Mouse (Mus musculus): ENCODE measurements around the gene Luc7l. TPM values are rescaled to one million over a fixed set of nuclear protein-coding genes. Genes with fewer than 3 reads are reported as not detected.

Luc7l gene
- total RNA-seq (2015) (29.9 and 36.5 TPM in 2 replicates), total RNA-seq (2017) (50.6 and 52.7 TPM in 2 replicates)

GRCm38 (mm10) chr17:26252539-26253251, at the start of gene Luc7l:
TSS of gene Luc7l (plus strand) at chr17:26252896.
- ATAC-seq (ENCODE audit: poor library complexity, severe bottlenecking), result peak; percentile 92

- ATAC-seq (ENCODE audit: poor library complexity, severe bottlenecking), result peak; percentile 69
Observed at GRCm38 (mm10) chr17:26203321-26203811, 49.3 kb upstream of the Luc7l start.

- ATAC-seq (ENCODE audit: poor library complexity, severe bottlenecking), result no peak
Observed at GRCm38 (mm10) chr17:26204766-26205165, 47.9 kb upstream of the Luc7l start.

GRCm38 (mm10) chr17:26206392-26206791, 46.3 kb upstream of the Luc7l start:
- ATAC-seq (ENCODE audit: poor library complexity, severe bottlenecking), result no peak

- no peak for ATAC-seq (ENCODE audit: poor library complexity, severe bottlenecking)
Observed at GRCm38 (mm10) chr17:26207686-26208085, 45.0 kb upstream of the Luc7l start, which contains the start of gene Arhgdig. TSS of gene Arhgdig (minus strand) at chr17:26207786.

GRCm38 (mm10) chr17:26212241-26212640, 40.5 kb upstream of the Luc7l start:
- no peak for ATAC-seq (ENCODE audit: poor library complexity, severe bottlenecking)

GRCm38 (mm10) chr17:26212681-26213080, 40.0 kb upstream of the Luc7l start:
- no peak for ATAC-seq (ENCODE audit: poor library complexity, severe bottlenecking)

GRCm38 (mm10) chr17:26221508-26221907, 31.2 kb upstream of the Luc7l start:
- ATAC-seq (ENCODE audit: poor library complexity, severe bottlenecking), result no peak

- ATAC-seq (ENCODE audit: poor library complexity, severe bottlenecking), result no peak
Observed at GRCm38 (mm10) chr17:26225150-26225549, 27.5 kb upstream of the Luc7l start.

- peak; percentile 30 for ATAC-seq (ENCODE audit: poor library complexity, severe bottlenecking)
Observed at GRCm38 (mm10) chr17:26229776-26230175, 22.9 kb upstream of the Luc7l start.

GRCm38 (mm10) chr17:26231156-26231555, 21.5 kb upstream of the Luc7l start:
- peak; percentile 75 for ATAC-seq (ENCODE audit: poor library complexity, severe bottlenecking)

GRCm38 (mm10) chr17:26232863-26233262, 19.8 kb upstream of the Luc7l start:
- no peak for ATAC-seq (ENCODE audit: poor library complexity, severe bottlenecking)

- ATAC-seq (ENCODE audit: poor library complexity, severe bottlenecking), result no peak
Observed at GRCm38 (mm10) chr17:26234386-26234785, 18.3 kb upstream of the Luc7l start.

- peak; percentile 39; the same call in 1 of the 2 replicates for ATAC-seq (ENCODE audit: poor library complexity, severe bottlenecking)
Observed at GRCm38 (mm10) chr17:26235077-26235815, 17.4 kb upstream of the Luc7l start.

- peak; percentile 33; the same call in 1 of the 2 replicates for ATAC-seq (ENCODE audit: poor library complexity, severe bottlenecking)
Observed at GRCm38 (mm10) chr17:26237667-26238066, 15.0 kb upstream of the Luc7l start.

- ATAC-seq (ENCODE audit: poor library complexity, severe bottlenecking), result no peak
Observed at GRCm38 (mm10) chr17:26239551-26239950, 13.1 kb upstream of the Luc7l start.

- ATAC-seq (ENCODE audit: poor library complexity, severe bottlenecking), result no peak
Observed at GRCm38 (mm10) chr17:26240120-26240790, 12.4 kb upstream of the Luc7l start.

- no peak for ATAC-seq (ENCODE audit: poor library complexity, severe bottlenecking)
Observed at GRCm38 (mm10) chr17:26240990-26241389, 11.7 kb upstream of the Luc7l start.

GRCm38 (mm10) chr17:26243471-26244100, 9.1 kb upstream of the Luc7l start:
- peak; percentile 68 for ATAC-seq (ENCODE audit: poor library complexity, severe bottlenecking)

GRCm38 (mm10) chr17:26244101-26244841, 8.4 kb upstream of the Luc7l start, which contains the start of gene Fam234a:
TSS of gene Fam234a (minus strand) at chr17:26244242.
- peak; percentile 95 for ATAC-seq (ENCODE audit: poor library complexity, severe bottlenecking)
